Mouse (Mus musculus): ENCODE measurements around the gene Msto1. TPM values are rescaled to one million over a fixed set of nuclear protein-coding genes. Genes with fewer than 3 reads are reported as not detected.
"Not testable (repeated sequence)": the region's sequence is repeated elsewhere in the genome, so short reads cannot be mapped to it uniquely, and the experiment has no call there.

The Msto1 gene
- total RNA-seq (2021), result 10 to 100 TPM; 19.0 to 24.1 TPM
- long read RNA-seq, experiment 1, transcript Msto1-202 (14 exons, 1,875 nt), result major isoform, 32 of 45 reads
- long read RNA-seq, experiment 1, partial matches to known transcripts, result 4 of 45 reads
- long read RNA-seq, experiment 1, other reads (novel, unspliced or antisense), result 9 of 45 reads
- long read RNA-seq, experiment 2, transcript Msto1-202 (14 exons, 1,875 nt), result major isoform, 14 of 20 reads
- long read RNA-seq, experiment 2, partial matches to known transcripts, result 1 of 20 reads
- long read RNA-seq, experiment 2, other reads (novel, unspliced or antisense), result 5 of 20 reads

DNA sequence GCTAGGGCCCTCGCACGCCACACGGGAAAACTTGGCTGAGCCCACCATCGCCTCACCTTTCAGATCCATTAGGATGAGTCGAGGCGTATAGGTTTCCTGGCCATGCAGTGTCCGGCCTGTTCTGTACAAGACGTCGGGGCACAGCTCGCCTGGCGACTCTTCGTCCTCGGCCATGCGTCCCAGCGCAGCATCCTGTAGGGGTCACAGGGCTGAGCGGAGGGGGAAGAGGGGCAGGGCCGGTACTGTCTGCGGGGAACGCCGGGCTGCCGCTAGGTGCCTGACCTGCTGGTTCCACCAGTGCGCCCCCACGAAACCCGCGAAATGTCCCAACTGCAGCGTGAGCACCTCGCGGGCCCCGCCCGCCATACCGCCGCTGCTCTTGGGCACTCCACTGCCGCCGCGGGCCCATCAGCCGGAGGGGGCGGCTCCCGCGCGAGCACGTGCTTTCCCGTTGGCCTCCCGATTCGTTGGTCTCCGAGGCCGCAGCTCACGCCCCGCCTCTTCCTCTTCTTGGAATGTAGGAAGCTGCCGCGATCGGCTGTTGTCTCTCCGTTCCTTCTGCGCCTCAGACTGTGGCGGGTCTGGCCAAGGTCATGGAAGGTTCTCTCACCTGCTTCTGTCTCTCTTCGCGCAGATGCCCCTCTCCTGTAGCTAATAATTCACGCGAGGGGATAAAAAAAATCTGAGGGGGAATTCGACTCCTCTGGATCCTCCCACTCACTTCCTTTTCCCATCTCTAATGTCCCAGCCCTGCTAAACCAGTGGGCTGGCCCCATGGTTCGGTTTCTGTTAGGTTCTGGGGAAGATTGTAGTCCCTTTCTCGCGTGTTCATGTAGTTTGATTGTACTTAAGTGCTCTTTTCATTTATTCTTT is at the start of gene Msto1:
Gene Msto1 (minus strand): TSS at position 489 of the 873 bp plus-strand sequence.
- DNase-seq, result peak; percentile 95 to 97

DNA sequence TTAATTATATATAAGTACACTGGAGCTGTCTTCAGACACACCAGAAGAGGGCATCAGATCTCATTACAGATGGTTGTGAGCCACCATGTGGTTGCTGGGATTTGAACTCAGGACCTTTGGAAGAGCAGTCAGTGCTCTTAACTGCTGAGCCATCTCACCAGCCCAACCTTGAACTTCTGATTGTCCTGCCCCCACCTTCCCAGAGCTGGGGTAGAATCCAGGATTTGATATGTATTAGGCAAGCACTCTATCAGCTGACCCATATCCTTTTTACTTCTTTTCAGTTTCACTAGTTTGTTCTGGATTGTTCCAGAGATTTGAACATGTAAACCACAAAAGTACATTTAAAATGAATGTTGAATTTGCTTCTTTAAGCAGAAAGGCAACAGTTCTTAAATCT is 49.4 kb upstream of the Msto1 start:
- DNase-seq, result not testable (repeated sequence)

GRCm38 (mm10) chr3:88953736-88954135 is 39.9 kb upstream of the Msto1 start:
- no peak for DNase-seq

DNA sequence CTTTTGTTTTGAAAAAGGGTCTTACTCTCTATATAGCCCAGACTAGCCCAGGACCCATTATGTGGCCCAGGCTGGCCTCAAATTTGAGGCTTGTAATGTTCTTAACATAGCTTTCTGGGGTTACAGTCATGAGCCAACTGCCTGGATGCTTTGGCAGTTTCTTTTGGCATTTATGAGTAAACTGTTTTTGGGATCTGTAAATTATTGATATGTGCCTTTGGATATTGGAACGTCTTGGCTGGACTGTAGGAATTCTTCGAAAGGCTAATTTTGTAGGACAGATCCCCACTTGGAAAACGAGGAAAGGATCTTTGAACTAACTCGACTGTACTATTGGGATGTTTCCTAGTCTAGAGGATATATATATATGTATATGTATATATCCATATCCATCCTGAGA is 39.4 kb upstream of the Msto1 start:
- DNase-seq, result no peak

- DNase-seq, result no peak
Measured at GRCm38 (mm10) chr3:88951327-88951800, 37.6 kb upstream of the Msto1 start.

GRCm38 (mm10) chr3:88950576-88951326 is 37.0 kb upstream of the Msto1 start, which contains the start of the genes Ash1l and Dap3:
Ash1l (plus strand) TSS chr3:88950622.
Dap3 (minus strand) TSS chr3:88951181.
- DNase-seq, result peak; percentile 84 to 87

DNA sequence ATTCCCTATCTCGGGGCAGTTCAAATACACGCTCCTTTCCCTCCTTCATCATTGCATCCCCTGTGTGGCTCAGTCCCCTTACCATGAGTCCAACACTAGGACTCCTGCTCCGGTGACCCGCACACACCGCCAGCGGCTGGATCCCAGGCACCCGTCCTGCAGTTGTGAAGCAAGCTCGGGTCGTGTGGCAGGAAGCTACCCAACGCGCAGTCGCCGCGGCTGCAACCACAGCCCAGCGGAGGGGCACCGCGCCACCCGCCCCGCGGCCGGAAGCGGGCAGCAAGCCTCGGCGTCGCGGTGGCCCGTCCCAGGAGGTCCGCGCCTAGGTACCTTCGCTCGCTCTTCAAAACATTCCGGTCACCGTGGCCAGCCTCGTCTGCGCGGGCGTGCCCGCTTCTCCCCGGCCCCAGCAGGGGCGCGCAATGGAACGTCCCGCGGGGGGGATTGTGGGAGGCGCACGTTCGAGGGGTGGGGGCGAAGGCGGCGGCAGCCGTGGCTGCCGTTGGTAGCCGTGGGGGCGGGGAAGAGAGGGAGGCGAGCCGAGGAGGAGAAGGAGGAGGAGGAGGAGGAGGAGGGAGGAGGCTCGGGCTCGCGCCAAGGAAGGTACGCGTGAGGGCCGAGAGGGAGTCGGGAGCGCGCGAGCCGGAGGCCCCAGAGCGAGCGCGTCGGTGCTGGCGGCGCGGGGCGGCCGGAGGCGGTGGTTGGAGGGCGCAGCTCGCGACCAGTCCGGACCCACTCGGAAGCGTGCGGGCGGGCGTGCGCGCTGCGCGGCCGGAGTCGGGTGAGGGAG is 36.2 kb upstream of the Msto1 start:
- peak; percentile 94 to 98 for DNase-seq

GRCm38 (mm10) chr3:88944109-88944508 is 30.3 kb upstream of the Msto1 start:
- DNase-seq, result no peak

- peak; percentile 61 to 65 for DNase-seq
Measured at GRCm38 (mm10) chr3:88942316-88942880, 28.6 kb upstream of the Msto1 start.

DNA sequence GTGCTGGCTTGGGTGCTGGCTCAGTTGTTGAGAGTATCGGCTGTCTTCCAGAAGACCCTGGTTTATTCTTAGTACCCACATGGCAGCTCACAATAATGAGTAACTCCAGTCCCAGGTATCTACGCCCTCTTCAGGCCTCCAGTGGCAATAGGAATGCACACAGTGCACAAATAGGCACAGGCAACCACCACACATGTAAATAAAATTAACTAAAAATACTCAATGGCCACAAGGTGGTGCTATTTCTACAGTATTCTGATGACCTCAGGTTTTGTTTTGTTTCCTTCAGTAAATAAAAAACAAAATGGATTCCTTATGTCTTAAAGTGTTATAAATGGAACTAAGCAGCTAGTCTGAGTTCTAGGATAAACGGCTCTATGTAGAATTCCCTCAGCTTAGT is 25.9 kb upstream of the Msto1 start:
- DNase-seq, result no peak

DNA sequence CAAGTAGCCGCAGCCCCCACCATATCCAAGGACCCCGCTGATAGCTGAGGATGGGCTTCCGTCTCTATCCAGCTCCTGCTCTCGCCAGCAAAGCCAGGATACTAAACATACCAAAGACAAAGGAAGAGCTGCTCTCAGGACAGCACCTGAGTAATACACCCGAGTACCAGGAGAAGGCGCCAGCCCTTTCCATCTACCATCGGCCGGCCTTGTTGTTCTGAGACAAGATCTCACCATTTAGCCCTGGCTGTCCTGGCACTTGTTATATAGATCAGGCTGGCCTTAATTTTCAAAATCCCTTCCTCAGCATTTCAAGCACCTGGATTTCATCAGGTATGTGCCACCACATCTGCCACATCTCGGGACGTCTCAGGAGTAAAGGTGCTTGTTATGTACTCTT is 25.3 kb upstream of the Msto1 start:
- DNase-seq, result no peak

DNA sequence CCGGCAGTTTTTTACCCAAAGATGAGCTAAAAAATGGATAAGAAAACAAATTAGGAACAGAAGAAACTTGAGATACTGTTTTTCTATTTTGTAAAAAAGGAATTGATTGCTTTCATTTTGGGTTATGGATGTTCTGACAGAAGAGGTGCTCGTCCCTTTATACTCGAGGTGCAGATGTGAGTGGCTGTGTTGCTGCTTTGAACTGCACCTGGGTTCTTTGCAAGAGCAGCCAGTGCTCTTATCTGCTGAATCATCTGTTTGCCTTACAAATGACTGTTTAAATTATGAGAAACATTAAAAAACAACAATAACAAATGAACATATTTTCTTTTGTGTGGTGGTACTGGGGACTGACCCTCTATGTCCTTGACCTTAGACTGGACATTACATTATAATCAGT is 15.7 kb upstream of the Msto1 start:
- DNase-seq, result no peak

DNA sequence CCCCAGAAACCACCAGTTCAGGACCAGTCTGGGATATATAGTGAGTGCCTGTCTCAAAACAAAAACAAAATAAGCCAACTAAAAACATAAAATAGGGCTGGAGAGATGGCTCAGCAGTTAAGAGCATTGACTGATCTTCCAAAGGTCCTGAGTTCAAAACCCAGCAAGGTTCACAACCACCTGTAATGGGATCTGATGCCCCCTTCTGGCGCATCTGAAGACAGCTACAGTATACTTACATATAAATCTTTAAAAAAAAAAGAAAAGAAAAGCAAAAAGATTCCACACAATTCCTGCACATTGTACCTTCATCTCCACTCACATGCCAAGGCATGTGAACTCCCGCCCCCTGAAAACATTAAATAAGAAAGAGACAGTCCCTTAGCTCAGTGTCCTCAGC is 11.9 kb upstream of the Msto1 start:
- no peak for DNase-seq

DNA sequence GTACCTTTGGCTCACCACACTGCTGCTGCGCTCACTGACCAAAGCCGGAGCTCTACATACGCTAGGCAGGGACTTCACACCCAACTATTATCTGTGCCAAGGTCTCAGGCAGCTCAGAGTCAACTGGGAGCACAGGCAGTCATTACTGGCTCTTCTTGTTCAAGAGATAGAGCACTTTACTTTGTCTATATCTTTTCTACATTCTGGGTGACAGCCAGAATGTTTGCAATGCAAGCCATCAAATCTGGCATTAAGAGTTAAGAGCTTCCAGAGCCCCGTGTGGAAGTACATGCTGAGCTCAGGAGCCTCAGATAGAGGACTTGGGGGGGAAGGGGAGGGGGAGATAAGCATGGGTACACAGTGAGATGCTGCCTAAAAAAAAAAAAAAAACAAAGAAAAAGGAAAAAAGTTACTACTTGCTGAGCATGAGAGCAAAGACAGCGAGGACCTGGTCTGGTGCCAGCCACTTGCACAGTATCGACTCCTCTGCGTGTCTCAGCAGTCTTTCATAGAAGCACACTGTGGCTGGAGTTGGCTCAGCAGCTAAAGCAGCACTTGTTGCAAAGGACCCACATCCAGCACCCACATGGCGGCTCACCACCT is 10.3 kb upstream of the Msto1 start:
- DNase-seq, result peak; percentile 60 to 64

- DNase-seq, result no peak
Measured at GRCm38 (mm10) chr3:88921411-88921810, 7.6 kb upstream of the Msto1 start.

- DNase-seq, result no peak
Measured at GRCm38 (mm10) chr3:88918981-88919380, 5.2 kb upstream of the Msto1 start.

- no peak for DNase-seq
Measured at GRCm38 (mm10) chr3:88914384-88914810, 598 bp upstream of the Msto1 start.

DNA sequence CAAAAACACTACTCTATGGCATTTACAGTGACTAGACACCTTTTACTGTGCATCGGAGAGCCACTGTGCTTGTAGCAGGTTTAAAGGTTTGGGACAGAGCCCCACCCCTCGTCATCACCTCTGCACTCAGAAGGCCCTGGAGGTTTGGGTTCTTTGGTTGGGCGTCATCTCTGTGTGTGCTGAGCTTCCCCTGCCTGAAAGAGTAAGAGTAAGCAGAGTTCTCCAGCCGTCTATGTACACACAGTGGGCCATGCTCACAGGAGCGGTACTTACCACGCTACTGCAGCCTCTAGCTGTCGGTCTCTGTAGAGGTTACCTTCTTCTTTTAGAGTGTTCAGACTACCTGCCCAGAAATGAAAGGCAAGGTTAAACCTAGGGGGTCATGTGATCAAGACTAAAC is 1.2 kb downstream of the Msto1 start:
- no peak for DNase-seq

DNA sequence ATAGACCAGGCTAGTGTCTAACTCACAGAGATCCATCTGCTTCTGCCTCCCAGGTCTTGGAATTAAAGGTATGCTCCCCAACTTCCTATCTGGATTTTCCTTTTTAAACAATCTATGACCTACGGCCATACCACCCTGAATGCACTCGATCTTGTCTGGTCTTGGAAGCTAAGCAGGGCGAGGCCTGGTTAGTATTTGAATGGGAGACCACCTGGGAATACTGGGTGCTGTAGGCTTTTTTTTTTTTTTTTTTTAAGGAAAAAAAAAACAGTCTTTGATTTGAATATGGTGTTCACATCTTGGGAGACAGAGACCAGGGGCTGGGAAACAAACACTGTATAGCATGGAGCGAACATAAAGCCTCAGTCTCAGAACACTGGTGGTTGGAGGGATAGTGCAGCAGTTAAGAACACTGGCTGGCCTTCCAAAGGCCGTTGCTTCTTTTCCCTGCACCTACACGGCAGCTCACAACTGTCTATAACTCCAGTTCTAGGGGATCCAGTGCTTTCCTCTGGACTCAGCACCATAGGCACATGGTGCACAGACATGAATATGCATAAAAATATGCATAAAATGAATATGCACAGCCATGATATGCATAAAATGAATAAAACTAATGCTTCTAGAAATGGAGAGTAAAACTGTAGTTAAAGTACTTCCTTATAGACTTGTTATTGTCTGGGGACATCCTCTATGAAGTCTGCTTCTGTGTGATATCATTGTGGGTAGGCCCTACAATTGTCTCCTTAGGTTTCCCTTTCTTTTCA is 7.2 kb downstream of the Msto1 start:
- DNase-seq, result no peak

DNA sequence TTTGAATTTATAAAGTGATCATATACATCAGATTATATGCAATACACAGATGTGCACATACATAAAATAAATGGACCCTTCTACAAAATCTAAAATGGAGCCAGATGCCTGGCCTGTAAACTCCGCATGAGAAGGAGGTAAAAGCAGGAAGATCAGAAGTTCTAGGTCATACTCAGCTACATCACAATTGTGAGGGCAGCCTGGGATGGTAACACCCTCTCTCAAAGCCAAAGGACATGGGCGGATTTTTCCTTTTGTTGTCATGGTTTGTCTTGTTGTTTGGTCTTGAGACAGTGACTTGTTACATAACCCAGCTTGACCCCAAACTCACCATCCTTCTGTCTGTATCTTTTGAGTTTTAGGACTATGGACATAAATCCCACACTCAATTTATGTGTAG is 8.1 kb downstream of the Msto1 start:
- DNase-seq, result no peak

All from adrenal gland, postnatal 36 days (tissue).